Mouse (Mus musculus) urinary bladder, adult 18-20 months (tissue): ENCODE measurements around the gene Pde10a.

Experiments
- DNase-seq, 2 experiments: peaks; one replicate each; pipeline ENCODE4 v3.0.0; 2022; ENCODE audit warnings: low spot score in 2 of 2, mixed read lengths in 2 of 2

Pde10a gene

DNA sequence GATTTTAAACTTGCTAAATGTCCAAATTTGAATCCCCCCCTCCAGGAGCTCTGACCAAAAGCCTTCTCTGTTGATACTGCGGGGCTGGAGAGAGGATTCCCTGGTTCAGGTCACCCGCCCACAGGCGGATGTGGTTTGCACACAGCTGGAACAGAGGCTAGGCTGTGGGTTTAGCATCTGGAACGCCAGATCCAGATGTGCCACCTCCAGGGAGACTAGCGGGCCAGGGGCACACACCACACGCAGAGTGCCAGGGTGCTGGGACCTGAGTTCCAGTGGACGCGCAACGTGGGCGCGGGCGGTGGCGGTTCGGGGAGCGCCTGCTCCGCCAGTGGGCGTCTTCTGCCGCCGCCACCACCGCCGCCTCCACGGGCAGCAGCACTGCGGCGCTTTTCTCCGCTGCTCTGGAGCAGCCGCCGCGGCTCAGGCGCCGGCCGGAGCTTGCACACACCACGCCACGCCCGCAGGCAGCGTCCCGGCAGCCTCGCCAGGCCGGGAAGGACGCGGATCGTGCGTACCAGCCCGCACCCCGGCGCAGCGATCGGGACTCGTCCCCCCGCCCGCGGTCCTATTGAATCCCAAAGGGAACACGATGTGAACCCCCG, 275.4 kb downstream of the Pde10a start:
- DNase-seq: peak; percentile 39 to 67

DNA sequence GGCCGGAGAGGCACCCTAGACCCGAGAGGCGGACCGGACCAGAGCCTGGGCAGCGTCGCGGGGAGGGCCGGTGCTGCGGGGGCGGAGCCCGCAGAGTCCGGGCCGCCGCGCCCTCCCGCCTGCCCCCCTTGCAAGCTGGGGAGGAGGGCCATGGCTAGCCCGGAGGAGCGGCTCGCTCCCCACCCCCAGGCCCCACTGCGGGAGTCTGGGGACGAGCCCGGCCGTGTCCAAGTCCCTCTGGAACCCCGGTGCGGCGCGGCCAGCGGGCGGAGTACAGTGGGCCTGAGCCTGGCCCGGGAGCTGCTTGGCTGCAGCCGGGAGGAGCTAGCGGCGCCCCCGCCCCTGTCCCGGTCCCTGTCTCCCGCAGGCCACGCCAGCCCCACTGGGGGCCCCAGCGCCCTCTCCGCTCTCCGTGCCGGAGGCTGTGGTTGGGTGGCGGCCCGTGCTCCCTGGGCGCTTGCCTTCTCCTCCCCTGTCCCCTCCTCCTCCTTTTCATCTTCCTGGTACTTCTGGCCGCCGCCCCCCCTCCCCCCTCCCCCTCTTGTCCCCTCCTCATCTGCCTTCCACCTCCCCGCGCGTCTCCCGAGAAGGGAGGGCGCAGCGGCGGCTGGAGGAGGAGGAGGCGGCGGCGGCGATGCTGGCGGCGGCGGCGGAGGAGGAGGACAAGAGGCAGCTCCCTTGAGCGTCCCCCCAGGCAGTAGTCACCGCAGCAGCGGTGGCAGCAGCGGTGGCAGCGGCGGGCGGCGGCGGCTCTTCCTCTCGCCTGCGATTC, 276.1 kb downstream of the Pde10a start:
- peak in 1 of 2 experiments; percentile 15 for DNase-seq

DNA sequence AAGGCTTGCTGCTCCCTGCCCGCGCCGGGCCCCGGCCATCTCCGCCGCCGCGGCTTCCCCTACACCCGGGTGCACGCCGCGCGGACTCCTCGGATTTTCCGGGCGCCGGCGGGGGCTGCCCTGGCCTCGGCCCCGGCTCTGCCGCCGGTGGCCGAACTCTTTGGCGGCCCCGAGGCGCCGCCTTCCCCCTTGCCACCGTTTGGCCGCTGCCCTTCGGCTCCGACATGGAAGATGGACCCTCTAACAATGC, 276.6 kb downstream of the Pde10a start:
- peak in 1 of 2 experiments; percentile 18 for DNase-seq

DNA sequence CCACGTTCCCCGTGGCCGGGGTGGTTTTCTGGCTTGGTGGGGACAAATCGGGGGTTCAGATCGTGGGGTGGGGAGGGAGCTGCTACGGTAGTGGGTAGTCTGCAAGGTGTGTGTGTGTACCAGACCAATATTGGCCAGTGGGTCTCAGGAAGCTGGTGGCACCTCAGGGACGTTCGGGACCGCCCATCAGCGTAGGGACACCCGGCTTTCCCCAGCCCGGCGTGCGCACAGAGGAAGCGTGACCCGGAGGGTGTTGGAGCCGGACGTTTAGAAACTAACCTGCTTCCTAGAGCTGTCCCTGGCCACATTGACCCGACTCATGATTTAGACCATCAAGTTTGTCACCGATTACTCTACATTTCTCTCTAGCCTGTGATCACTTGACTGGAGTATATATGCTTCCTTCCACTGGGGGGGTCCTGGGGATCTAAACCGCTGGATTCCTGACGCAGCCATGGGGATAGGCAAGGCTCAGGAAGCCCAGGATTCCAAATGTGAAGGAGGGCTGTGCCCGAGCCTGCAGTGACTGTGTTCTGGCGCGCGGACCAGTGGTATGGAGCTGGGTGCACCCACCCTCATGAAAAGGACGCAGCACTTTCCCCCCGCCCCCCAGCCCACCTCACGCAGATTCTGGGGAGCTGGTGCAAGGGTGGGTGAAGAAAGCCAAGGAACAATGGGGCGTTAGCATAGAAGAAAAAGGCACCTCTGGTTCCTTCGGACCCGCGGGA, 277.2 kb downstream of the Pde10a start:
- DNase-seq: peak in 1 of 2 experiments; percentile 15

DNA sequence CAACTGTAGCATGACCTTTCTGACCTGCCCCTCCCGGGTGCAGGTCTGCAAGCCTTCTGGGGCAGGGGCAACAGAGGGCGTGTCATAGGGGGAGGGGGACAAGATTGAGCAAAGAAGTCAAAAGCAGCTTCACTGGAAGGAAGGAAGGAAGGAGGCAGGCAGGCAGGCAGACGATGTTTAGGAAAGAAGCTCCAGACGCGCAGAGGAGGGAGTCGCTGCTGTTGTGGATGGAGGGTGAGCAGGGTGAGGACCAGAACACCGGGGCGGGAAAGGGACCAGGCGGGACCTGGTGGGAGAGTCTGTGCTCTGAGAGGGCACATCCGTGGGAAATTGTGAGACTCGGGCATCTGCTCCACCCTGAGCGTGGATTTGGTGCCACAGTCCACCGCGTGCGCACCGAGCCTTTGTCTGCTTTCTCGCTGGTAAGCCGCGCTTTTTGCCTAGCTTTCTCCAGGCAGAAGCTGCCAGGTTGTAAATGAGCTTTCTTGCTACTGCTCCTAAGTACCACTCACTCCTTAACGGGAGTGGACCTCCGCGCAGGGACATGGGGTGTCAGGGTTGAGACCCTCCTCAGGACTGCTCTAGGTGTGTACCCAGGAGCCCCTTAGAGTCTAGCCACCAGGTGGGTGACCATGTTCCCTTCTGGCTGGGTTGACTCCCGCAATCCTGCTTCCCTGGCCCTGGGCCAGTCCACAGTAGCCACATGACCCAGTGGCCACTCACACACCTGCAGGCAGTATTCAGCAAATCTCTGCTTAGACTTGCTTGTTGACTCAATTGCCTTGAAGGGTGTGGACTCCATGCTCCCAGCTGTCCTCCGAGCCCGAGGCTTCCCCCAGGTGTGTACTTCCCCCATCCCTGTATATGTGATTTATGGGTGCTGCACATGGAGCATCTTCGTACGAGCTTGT, 278.0 kb downstream of the Pde10a start:
- no peak for DNase-seq

DNA sequence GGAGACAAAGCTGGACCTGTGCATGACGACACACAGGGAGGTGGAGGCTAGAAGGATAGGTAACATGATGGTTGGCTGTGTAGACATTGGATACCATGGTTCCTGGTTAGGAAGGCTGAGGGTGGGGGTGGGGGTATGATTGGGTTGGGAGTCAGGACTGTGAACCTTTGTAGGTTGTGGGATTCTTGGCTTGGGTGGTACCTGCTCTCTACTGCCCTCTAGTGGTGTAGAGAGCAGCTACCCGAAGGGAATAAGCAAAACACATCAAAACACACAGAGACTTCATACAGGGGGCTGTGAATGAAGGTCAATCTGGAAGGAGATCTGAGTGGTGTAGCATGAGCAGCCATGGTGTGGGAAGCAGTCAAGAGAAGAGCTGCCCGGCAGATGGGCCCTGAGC, 282.2 kb downstream of the Pde10a start:
- no peak for DNase-seq

DNA sequence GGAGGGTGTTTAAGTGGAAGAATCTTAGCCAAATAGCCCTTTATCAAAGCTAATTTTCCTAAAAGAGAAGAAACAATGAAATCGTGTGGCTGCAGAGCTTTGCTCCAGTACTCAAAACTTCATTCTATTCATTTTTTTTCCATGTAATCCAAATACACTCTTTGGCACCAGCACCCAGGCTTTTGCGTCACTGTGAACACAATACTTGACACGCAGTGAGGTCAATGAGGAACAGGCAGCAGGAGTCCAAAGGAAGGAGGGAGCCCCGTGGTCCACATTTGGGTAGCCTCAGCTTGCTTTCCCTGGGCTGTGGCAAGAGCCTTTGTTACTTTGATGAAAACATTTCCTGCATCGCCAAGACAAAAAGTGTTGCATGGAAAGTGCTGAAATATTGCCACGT, 284.6 kb downstream of the Pde10a start:
- DNase-seq: no peak

DNA sequence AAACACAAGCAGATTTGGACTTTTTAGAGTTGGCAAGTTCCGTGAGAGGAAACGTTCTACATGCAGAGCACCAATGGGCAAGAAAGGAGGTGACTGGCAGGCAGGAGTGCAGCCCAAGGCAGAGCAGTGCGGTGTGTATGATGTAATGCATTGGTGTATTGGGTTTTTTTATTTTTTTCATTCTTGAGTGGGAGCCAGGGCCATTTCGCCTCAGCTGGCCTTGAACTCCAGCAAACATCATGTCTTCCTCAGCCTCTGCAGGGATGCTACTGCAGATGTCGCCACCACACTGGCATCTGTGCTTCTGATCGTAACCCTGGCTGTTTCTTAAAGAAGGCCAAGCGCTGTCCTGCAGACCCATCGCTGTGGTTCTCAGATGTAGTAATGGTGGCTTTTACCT, 285.0 kb downstream of the Pde10a start:
- no peak for DNase-seq

DNA sequence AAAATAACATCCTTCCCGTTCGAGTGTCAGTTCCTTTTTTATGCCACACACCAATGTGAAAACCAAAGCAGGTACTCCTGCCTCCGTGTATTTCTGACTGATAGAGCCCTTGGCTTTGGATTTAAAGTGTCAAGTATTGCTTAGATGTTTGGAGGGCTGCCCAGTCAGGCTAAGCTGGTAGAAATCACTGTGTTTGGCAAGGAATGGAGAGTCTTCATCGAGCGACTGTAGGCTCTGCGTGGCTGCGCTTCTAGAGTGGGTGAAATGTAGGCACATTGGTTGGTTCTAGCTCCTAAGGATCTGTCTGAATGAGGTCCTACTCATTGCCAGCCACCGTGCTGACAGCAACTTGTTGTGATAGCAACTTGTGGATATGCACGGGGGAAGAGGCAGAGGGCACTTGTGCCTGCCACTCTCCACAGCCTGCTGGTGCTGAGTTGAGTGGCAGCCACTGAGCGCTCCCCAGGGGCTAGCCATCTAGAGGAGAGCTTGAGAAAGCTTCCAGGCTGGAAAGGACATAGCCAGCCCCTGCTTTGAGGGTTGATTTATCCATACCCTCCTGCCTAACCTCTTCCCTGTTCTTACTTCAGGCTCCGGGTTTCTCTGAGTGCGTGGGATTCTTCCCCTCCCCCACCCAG, 287.2 kb downstream of the Pde10a start:
- DNase-seq: no peak

DNA sequence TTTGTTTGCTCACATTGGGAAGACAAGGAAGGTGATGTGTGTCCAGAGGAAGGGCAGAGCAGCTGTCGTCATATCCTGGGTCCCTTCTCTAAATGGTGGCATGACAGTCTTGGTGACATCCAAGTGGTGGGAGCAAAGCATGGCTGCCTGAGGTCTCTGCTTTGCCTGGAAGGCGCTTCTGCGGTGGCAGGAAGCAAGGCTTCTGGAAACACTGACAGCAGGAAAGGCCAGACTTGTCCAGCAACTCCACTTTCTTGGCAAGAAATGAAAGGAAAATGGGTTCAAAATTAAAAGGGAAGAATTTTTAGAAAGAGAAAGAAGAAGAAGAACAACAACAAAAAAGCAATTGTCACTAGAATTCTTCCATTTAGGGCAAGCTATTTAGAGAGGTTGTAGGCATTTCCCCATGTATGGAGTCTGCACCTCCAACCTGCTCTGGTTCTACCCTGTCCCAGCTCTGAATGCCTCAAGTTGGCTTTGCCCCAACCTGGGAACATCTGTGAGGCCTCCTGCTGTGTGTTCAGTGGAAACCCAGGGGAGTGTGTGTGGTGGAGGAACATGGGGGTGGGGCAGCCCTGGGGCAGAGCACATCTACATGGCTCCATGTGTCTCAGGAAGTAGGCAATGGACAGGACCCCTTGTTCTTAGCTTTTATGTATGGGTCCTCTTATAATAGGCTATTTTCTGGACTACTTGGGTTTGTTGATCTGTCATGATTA, 288.8 kb downstream of the Pde10a start:
- DNase-seq: no peak

DNA sequence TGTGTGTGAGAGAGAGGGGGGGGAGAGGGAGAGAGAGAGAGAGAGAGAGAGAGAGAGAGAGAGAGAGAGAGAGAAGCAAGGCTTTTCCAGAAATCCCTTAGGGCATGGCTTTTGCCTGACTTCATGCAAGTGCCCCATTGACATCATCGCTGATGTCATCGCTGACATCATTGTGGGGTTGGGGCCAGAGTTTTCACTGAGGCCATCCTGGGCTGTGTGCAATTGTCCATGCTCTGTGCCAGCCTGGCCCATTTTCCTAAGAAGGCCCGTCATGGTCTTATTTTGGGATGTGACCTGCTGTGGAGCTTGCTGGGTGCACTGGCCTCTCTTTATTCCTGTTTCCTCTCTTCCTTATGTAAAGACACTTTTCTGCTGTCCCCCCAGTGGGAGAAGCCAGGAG, 290.2 kb downstream of the Pde10a start:
- no peak for DNase-seq

DNA sequence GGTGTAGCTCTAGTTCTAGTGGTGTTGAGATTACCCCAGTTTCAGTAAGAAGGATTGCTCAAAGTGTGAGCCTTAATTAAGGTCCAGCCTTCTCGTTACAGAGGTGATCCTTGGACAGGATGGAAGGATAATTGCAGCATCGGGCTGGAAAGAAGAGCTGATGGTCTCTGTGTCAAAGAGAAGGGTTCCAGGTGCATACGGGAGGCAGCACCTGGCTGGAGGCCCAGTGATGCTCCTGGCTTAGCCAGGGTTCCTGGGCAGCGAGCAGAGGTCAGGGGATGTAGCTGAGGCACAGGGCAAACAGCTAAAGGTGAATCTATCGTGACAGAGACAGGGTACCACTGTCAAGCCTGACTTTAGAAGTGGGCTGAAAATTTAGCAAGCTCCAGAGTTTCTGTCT, 290.7 kb downstream of the Pde10a start:
- DNase-seq: no peak

DNA sequence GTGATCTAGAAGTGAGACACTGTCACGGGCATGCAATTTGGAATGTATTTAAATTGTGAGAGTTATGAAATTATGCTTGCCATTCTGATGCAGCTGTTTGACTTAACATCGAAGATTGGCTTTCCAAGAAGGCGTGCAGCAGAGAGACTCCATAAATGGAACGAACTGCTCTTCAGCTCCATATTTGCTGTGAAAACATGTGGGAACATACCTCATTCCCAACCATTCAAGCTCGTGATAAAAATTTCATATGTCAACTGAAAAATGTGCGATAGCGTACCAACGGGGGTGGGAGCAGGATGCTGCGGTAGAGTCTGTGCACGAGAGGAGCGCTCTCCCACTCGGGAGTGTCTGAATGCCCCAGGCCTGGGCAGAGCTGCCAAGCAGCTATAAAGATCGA, 293.5 kb downstream of the Pde10a start:
- DNase-seq: no peak

DNA sequence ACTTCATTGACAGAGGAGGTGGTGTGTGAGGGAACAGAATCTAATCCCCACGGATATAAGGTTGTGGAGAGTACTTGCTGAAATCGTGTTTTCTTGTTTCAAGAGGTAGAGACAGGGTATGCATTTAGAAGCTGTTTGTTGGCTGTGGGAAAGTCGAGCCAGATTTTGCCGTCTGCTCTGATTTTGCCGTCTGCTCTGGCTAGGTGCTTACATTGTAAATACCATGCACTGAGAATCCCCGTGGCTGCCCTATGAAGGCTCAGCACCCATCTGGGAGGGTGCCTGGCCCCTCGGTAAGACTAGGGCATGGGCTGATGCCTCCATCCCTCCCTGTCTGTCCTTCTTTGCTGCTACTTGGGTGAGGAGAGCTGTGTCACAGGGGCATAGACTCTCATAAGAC, 298.4 kb downstream of the Pde10a start:
- DNase-seq: no peak

DNA sequence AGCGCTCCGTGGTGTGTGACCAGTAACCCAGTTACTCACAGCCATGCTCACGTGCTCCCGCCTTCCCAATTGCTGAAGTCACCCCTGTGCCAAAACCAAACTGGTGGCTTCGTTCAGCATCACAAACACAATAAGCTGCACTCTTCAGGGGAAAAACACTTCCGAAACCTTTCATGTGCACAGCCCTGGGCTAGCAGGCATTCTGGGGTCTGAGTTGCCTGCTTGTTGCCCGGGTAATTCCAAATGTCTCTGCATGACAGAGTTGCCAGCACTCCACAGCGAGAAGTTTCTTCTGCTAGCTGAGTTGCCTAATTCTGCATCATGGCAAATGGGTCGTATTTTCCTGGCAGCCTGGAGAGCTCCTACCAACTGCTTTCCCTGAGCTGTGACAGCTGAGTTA, 302.0 kb downstream of the Pde10a start:
- DNase-seq: no peak

DNA sequence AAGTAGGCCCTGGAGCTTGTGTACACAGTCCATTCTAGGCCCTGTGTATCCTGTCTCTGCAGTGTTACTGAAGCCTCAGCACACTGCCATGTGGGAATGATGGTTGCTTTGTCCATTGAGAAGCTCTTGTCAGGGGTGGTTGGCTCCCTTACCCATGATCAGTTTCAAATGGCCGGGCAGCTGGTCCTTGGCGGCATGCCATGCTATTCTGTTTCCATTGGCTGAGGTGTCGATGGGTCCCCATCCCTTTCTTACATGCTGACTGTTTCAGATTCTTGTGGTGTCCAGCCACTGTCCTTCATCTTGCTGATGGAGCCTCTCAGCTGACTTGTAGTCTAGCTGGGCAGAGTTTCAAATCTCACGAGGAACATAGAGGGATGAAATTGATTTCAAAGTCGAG, 305.8 kb downstream of the Pde10a start:
- DNase-seq: no peak

DNA sequence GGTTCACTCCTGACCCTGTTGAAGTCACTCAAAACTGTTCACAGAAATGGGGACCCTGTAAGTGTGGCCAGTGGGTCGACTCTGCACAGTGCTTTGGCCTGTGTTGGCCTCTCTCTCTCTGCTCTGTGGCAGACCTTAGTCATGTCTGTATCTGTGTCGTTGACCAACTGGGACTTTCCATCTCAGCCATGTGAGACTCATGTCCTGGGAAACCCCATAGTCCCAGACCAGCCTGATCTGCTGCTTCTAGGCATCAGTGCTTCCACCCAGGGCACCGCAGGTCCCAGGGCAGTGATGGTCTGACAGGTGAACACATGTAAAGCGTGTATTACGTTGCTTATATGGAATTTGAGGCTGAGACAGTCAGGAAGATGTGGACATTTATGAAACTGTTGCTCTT, 311.1 kb downstream of the Pde10a start:
- DNase-seq: no peak

DNA sequence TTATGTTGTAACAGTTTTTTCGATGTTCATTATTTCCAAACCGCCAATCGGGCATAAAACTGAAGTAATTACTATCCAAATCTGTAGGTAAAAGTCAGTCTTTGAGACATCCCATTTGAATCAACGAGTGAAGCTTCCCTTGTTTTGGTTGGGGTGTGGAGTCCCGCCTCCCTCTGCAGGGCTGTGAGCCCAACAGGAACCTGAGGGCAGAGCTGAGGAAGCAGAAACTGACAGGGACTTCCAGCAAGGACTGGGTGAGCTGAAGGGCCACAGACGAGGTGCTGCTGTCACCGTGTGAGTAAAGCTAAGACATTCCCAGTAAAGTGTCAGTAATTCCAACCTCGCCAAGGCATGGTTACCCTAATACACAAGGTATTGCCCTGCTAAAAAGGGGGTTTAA, 313.1 kb downstream of the Pde10a start:
- no peak for DNase-seq

DNA sequence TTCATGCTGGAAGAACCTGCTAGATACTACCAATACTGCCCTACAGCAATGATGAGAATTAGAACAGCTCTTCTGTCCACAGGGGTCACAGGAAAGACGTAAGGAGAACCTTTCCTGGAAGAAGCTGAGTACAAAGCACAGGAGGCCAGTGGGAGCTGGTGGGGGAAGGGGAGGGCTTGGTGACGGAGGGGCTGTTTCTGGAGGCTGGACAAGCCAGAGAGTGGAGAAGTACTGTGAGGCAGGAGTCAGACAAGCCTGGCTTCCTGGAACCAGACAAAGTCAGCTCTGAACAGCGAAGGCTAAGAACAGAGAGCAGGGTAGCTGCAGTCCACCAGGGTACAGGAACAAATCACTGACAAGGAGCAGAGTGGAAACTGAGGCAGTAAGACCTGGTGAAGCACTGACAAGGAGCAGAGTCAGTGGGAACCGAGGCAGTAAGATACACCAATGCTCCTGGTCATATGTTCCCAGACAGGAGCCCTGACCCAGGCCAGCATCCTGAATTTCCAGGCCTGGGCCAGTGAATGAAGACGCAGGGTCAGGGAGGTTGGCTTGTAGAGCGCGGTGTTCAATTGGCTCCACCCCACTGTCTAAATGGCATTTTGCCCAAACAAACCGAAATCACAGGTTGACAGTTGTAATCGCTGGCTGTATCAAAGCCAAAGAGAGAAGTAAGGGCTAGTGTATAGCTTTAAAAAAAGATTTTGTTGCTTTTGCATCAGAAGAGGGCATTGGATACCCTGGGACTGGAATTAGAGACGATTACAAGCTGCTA, 314.3 kb downstream of the Pde10a start:
- no peak for DNase-seq

DNA sequence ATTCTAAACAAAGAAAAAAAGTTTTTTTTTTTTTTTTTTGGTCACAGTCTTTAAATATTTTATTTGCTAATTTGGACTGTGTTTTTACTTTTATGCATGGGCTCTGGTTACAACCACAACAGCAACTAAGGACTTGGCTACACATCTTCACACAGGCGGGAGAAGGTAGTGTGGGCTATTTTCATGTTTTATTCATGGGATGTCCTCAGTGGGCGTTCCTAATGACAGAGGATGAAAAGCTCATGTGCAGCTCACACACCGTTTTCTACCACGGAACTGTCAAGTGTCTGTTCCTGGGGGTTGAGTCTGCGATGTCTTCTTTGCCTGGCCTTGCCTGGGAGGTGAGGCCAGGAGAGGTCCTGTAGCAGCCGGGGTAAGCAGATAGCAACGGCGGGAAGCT, 315.9 kb downstream of the Pde10a start:
- no peak for DNase-seq
